Mouse (Mus musculus): Measurements from ENCODE around the gene Kcnj5.
A peak's percentile ranks its signal among the peaks of the same experiment; 100 is the strongest.

Gene Kcnj5

GRCm38 (mm10) chr9:32315999-32316398 lies 28.2 kb downstream of the Kcnj5 start:
- DNase-seq (ENCODE audit: low spot score in 2 of 2) = no peak

GRCm38 (mm10) chr9:32314071-32314470 lies 30.1 kb downstream of the Kcnj5 start:
- DNase-seq (ENCODE audit: low spot score in 2 of 2) = no peak

- no peak for DNase-seq (ENCODE audit: low spot score in 2 of 2)
These were observed 31.9 kb downstream of the Kcnj5 start for GRCm38 (mm10) chr9:32312208-32312607.

- peak in 1 of 2 experiments; percentile 29 for DNase-seq (ENCODE audit: low spot score in 2 of 2)
These were observed 32.4 kb downstream of the Kcnj5 start for GRCm38 (mm10) chr9:32311786-32312185.

- no peak for DNase-seq (ENCODE audit: low spot score in 2 of 2)
These were observed 41.5 kb downstream of the Kcnj5 start for GRCm38 (mm10) chr9:32302501-32303150.

GRCm38 (mm10) chr9:32295061-32295800 lies 48.9 kb downstream of the Kcnj5 start:
- no peak for DNase-seq (ENCODE audit: low spot score in 2 of 2)

GRCm38 (mm10) chr9:32292686-32293085 lies 51.5 kb downstream of the Kcnj5 start:
- DNase-seq (ENCODE audit: low spot score in 2 of 2) = no peak

- DNase-seq (ENCODE audit: low spot score in 2 of 2) = no peak
These were observed 52.5 kb downstream of the Kcnj5 start for GRCm38 (mm10) chr9:32291618-32292017.

GRCm38 (mm10) chr9:32283591-32283990 lies 60.6 kb downstream of the Kcnj5 start:
- DNase-seq (ENCODE audit: low spot score in 2 of 2) = no peak

- no peak for DNase-seq (ENCODE audit: low spot score in 2 of 2)
These were observed 63.7 kb downstream of the Kcnj5 start for GRCm38 (mm10) chr9:32280456-32280855.

GRCm38 (mm10) chr9:32279789-32280188 lies 64.4 kb downstream of the Kcnj5 start:
- no peak for DNase-seq (ENCODE audit: low spot score in 2 of 2)

- DNase-seq (ENCODE audit: low spot score in 2 of 2) = no peak
These were observed 66.1 kb downstream of the Kcnj5 start for GRCm38 (mm10) chr9:32278052-32278451.

GRCm38 (mm10) chr9:32271896-32272444 lies 72.2 kb downstream of the Kcnj5 start:
- peak; percentile 74 to 85 for DNase-seq (ENCODE audit: low spot score in 2 of 2)

Measured in right cerebral cortex, postnatal 10 days (tissue).